Mouse (Mus musculus) bone marrow macrophage, adult 2 months (primary cell): ENCODE data around the gene Cpsf7.

Source experiments
- CTCF ChIP-seq: IDR thresholded peaks from 2 replicates; pipeline ENCODE4 v1.5.1; 2012; ENCODE audit warnings: low read depth, mild to moderate bottlenecking, low read length, moderate library complexity
- POLR2A ChIP-seq: IDR thresholded peaks from 2 replicates; pipeline ENCODE4 v1.6.1; 2012; ENCODE audit warnings: mild to moderate bottlenecking, low read depth, low read length, borderline replicate concordance

GRCm38 (mm10) chr19:10569627-10570026, 44.6 kb downstream of the Cpsf7 start:
- no peak for TF ChIP-seq CTCF
- no peak for TF ChIP-seq POLR2A
